Mouse (Mus musculus) gastrocnemius, postnatal 14 days (tissue): ENCODE data around the gene Lipo3. TPM values are rescaled to one million over a fixed set of nuclear protein-coding genes. Genes with fewer than 3 reads are reported as not detected.
"Not testable (repeated sequence)": the region's sequence is repeated elsewhere in the genome, so short reads cannot be mapped to it uniquely, and the experiment has no call there.

Source experiments
- DNase-seq: peaks from one replicate; pipeline ENCODE4 v3.0.0; 2021; ENCODE audit warnings: mixed read lengths
- intact Hi-C: fragments of 180-260 bp; cut with DNase I; formaldehyde crosslinking; loops from one replicate; pipeline ENCODE4 v1.15.1; 2025; ENCODE audit warnings: low total_unique reads
- long read RNA-seq, 2 experiments: library from polyadenylated mRNA; stranded (forward); transcript quantifications; one replicate each; pipeline ENCODE4 v2.0.0; 2021
- microRNA-seq, 2 experiments: library from miRNA; unstranded; fragments of <30 nt; microRNA quantifications; one replicate each; pipeline ENCODE4 v1.2.0; 2021
- total RNA-seq, 2 experiments: library from RNA; stranded (reverse); gene quantifications; 2 replicates each; pipeline ENCODE4 v1.2.3; 2021

Lipo3 gene
- 1 to 10 TPM; 3.6 to 3.8 TPM for total RNA-seq
- long read RNA-seq, experiment 1, partial matches to known transcripts: 0 of 10 reads
- long read RNA-seq, experiment 1, other reads (novel, unspliced or antisense): 9 of 10 reads
- long read RNA-seq, experiment 2, partial matches to known transcripts: 0 of 8 reads
- long read RNA-seq, experiment 2, other reads (novel, unspliced or antisense): 7 of 8 reads

DNA sequence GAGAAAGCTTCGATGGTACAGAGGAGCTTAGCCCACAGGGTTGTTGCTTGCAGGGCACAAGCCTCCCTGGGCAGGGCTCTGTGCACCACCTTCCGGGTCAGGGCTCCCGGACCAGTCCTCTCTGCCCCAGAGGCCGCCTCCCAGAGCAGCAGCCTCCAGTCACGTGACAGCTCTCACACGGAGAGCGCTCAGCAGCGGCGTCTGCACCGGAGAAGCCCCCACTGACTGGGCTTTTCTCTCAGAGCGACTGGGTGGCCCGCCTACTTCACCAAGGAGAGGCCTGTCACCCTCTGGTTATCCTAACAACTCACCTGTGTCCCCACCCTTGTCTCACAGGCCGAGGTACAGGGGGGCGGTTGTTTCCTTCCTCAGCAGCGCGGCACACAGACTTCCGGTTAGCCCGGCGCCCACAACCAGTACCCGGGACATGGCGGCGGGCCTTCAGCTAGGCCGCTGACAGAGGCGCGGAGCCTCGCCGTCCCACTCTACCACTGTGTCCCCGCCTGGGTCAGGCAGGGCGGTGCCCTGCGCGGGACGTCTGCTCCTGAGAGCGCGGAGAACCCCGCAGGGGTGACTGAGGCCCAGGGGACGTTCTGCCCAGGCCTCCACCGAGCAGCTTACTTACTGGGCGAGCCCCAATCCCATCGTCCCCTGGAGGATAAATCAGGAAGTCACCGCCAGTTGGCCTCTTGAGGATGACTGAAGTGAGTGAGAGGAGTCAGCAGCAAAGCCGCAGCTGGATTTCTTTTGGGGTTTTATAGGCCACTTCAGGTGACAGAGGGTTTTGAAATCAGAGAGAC, at the start of gene Lipo3:
Gene Lipo3 (minus strand): TSS at position 665 of the 800 bp plus-strand sequence.
- peak; percentile 39 for DNase-seq
- intact Hi-C loops: not testable (repeated sequence)

DNA sequence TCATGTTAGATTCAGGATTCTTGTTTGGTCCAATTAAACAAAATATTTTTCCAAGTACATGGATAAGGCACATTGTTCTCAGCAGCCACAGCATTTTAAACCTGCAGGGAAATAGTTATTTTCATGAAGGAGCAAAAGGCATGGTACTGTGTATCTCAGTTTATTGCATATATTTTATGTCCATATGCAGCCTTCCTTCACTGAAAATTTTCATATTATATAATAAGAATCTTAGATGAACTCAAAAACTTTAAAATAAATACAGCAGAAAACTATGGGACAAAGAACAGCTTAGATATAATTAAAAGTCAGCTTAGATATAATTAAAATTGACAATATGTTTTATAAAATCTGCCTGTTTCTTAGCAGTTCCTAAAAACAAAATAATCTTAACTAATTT, 25.6 kb upstream of the Lipo3 start, which contains the start of gene Lipo1:
Gene Lipo1 (minus strand): TSS at position 101 of the 400 bp plus-strand sequence.
- DNase-seq, intact Hi-C loops: not testable (repeated sequence)

GRCm38 (mm10) chr19:33786576-33787277, 25.0 kb upstream of the Lipo3 start:
- intact Hi-C loops: no loop called here
- DNase-seq: no peak

- DNase-seq, intact Hi-C loops: not testable (repeated sequence)
These were observed 10.5 kb downstream of the Lipo3 start, which contains the start of gene Lipo2 for GRCm38 (mm10) chr19:33751259-33751658. Lipo2 (minus strand) TSS chr19:33751359.

DNA sequence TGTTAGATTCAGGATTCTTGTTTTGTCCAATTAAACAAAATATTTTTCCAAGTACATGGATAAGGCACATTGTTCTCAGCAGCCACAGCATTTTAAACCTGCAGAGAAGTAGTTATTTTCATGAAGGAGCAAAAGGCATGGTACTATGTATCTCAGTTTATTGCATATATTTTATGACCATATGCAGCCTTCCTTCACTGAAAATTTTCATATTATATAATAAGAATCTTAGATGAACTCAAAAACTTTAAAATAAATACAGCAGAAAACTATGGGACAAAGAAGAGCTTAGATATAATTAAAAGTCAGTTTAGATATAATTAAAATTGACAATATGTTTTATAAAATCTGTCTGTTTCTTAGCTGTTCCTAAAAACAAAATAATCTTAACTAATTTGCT, 136.6 kb downstream of the Lipo3 start, which contains the start of gene Gm8978:
Gene Gm8978 (minus strand): TSS at position 101 of the 400 bp plus-strand sequence.
- intact Hi-C loops: not testable (repeated sequence)

DNA sequence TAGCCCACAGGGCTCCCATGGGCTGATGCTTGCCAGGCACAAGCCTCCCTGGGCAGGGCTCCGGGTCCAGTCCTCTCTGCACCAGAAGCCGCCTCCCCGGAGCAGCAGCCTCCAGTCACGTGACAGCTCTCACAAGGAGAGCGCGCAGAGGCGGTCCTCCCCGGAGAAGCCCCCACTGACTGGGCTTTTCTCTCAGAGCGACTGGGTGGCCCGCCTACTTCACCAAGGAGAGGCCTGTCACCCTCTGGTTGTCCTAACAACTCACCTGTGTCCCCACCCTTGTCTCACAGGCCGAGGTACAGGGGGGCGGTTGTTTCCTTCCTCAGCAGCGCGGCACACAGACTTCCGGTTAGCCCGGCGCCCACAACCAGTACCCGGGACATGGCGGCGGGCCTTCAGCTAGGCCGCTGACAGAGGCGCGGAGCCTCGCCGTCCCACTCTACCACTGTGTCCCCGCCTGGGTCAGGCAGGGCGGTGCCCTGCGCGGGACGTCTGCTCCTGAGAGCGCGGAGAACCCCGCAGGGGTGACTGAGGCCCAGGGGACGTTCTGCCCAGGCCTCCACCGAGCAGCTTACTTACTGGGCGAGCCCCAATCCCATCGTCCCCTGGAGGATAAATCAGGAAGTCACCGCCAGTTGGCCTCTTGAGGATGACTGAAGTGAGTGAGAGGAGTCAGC, 172.0 kb downstream of the Lipo3 start:
- intact Hi-C loops: not testable (repeated sequence)
- peak; percentile 48 for DNase-seq

More for the DNA sequence above, 136.6 kb downstream of the Lipo3 start, which contains the start of gene Gm8978:
- DNase-seq: not testable (repeated sequence)

- intact Hi-C loops: not testable (repeated sequence)
These were observed 193.2 kb downstream of the Lipo3 start for GRCm38 (mm10) chr19:33568551-33568950.

GRCm38 (mm10) chr19:33517680-33518079, 244.1 kb downstream of the Lipo3 start, which contains the start of gene Lipo4:
Lipo4 (minus strand) TSS chr19:33517780.
- intact Hi-C loops: no loop called here
- no peak for DNase-seq

More at GRCm38 (mm10) chr19:33568551-33568950, 193.2 kb downstream of the Lipo3 start:
- not testable (repeated sequence) for DNase-seq

Small RNA genes lying within 50 kb of the gene (microRNA-seq; reads per million reads assigned to microRNA genes)
- gene Gm27440: 0 reads per million in 2 experiments

Other genes with a start within 250 kb of the Lipo3 start
- gene Lipo4, start 244.2 kb downstream of the Lipo3 start, total RNA-seq: under 1 TPM; 0.13 to 0.16 TPM
- gene Gm8978, start 136.7 kb downstream of the Lipo3 start, total RNA-seq: not detected
- under 1 TPM in 1 of 2 experiments, not detected in 1; 0.11 TPM for gene Lipo2, start 10.6 kb downstream of the Lipo3 start, total RNA-seq
- gene Lipo1, start 25.5 kb upstream of the Lipo3 start, total RNA-seq: not detected
- gene Lipf, start 199.2 kb upstream of the Lipo3 start, total RNA-seq: not detected
- gene Lipk, start 246.3 kb upstream of the Lipo3 start, total RNA-seq: not detected